Mouse (Mus musculus) 3134 (cell line): ENCODE results near the gene Nccrp1.
"Not testable (repeated sequence)": the region's sequence is repeated elsewhere in the genome, so short reads cannot be mapped to it uniquely, and the experiment has no call there.

Source experiments
- DNase-seq: peaks from one replicate; pipeline ENCODE4 v3.0.0-alpha.2; 2011; ENCODE audit warnings: low spot score; ENCODE audit not compliant: insufficient read length; ENCODE audit errors: extremely low read depth

Nccrp1 gene

GRCm38 (mm10) chr7:28527922-28528719 is 18.9 kb downstream of the Nccrp1 start:
- peak; percentile 57 for DNase-seq

- DNase-seq, result not testable (repeated sequence)
Observed at GRCm38 (mm10) chr7:28522536-28522935, 24.5 kb downstream of the Nccrp1 start, which contains the start of gene Ifnl3. Gene Ifnl3, plus strand, starts transcription at chr7:28522836.

- DNase-seq, result no peak
Observed at GRCm38 (mm10) chr7:28511441-28511840, 35.6 kb downstream of the Nccrp1 start.

GRCm38 (mm10) chr7:28510405-28510974 is 36.6 kb downstream of the Nccrp1 start, which contains the start of gene Ifnl2:
Gene Ifnl2, minus strand, starts transcription at chr7:28510455.
- DNase-seq, result not testable (repeated sequence)

GRCm38 (mm10) chr7:28509121-28509520 is 37.9 kb downstream of the Nccrp1 start:
- DNase-seq, result not testable (repeated sequence)

GRCm38 (mm10) chr7:28505585-28505984 is 41.5 kb downstream of the Nccrp1 start:
- no peak for DNase-seq

GRCm38 (mm10) chr7:28495426-28495825 is 51.6 kb downstream of the Nccrp1 start:
- DNase-seq, result no peak
